Mouse (Mus musculus) lung, postnatal 0 days (tissue): ENCODE data around the gene Khsrp.

Experiments
- CTCF ChIP-seq: IDR thresholded peaks from 2 replicates; pipeline ENCODE4 v1.5.1; 2016; ENCODE audit warnings: antibody characterized with exemption, mild to moderate bottlenecking
- EP300 ChIP-seq: IDR thresholded peaks from 2 replicates; pipeline ENCODE4 v1.6.1; 2016; ENCODE audit warnings: antibody characterized with exemption, mild to moderate bottlenecking, control low read depth

GRCm38 (mm10) chr17:56986105-56986805 lies 45.1 kb downstream of the Khsrp start:
- TF ChIP-seq CTCF (no peak), EP300 (no peak)
